Mouse (Mus musculus): ENCODE results near the gene Ppp1r12b.

DNA sequence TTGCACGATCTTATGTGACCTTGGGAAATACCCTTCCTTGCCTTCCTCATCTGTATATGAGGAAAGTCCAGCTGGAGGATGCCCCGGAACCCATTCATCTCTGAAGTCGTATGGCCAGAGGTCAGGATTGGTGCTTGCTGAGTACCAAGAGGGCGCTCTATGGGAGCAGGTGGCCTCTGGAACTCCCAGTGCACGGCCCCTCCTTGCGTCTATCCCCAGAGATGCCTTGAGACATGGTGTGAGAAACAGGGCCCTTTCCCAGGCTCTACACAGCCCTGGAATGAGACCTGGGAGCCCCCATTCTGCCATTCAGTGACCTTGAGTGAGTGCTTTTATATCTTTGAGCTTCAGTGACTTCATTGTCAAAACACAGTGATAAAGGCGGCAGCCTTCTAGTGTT lies 244.7 kb downstream of the Ppp1r12b start:
- TF ChIP-seq EP300 (IDR thresholded peaks at IDR 0.05) (no peak), CTCF (IDR thresholded peaks at IDR 0.05) (no peak)
